29 mouse cellular contexts compared by ENCODE assay signal in the genomic region with DNA sequence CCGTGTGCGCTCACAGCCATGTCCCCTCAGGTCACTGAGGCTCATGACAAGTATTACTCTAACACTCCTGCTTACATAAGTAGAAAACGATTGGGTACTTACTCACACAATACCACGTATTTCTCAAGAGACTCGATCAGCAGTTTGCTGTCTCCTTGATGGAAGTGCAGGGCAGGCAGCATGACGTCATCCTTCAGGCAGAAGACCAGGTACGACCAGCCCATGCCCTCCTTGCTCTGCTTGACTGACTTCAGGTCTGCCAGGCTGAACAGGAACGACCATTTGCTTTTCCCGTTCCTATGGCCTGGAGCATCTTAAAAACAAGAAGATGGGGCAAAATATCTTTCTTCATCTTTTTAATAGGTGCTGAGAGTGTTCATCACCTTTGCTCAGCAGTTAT. TPM values are rescaled to one million over a fixed set of nuclear protein-coding genes. Genes with fewer than 3 reads are reported as not detected.
"Had no signal": no experiment of that assay in that cellular context is flagged by ENCODE, and none has a peak within 500 bp of the region (broad histone marks: within the 10 kb centered on the region; RNA-seq: fewer than 3 reads in every experiment).

No protein-coding gene starts in this region.

- DNase-seq: gastrocnemius, postnatal 14 days; gastrocnemius, postnatal 36 days; heart, adult 18-20 months; heart, postnatal 14 days; heart, postnatal 36 days; kidney, adult 11 months; kidney, adult 2 months; kidney, adult 9 months; kidney, postnatal 14 days; kidney, postnatal 36 days; left cerebral cortex, postnatal 4 days had no signal

- H3K27ac ChIP-seq: heart, embryonic 13.5 days; heart, embryonic 15.5 days; hindbrain, embryonic 13.5 days; hindbrain, embryonic 15.5 days; hindbrain, postnatal 0 days; kidney, embryonic 15.5 days; kidney, postnatal 0 days; limb, embryonic 13.5 days; limb, embryonic 15.5 days; liver, embryonic 12.5 days; liver, embryonic 14.5 days had no signal

- H3K27me3 ChIP-seq: heart, embryonic 13.5 days; heart, embryonic 15.5 days; hindbrain, embryonic 13.5 days; hindbrain, embryonic 15.5 days; kidney, embryonic 15.5 days; limb, embryonic 13.5 days; limb, embryonic 15.5 days; liver, embryonic 12.5 days had no signal

- H3K9ac ChIP-seq: heart, embryonic 13.5 days; heart, embryonic 15.5 days; hindbrain, embryonic 13.5 days; hindbrain, embryonic 15.5 days; kidney, embryonic 15.5 days; limb, embryonic 13.5 days; limb, embryonic 15.5 days; liver, embryonic 12.5 days; liver, embryonic 14.5 days had no signal

- H3K4me1 ChIP-seq: heart, embryonic 15.5 days; hindbrain, embryonic 13.5 days; hindbrain, embryonic 15.5 days; kidney, embryonic 15.5 days; limb, embryonic 13.5 days; limb, embryonic 15.5 days; liver, embryonic 12.5 days had no signal

- H3K9me3 ChIP-seq: heart, embryonic 13.5 days; heart, embryonic 15.5 days; hindbrain, embryonic 13.5 days; hindbrain, embryonic 15.5 days; kidney, embryonic 15.5 days; limb, embryonic 13.5 days; limb, embryonic 15.5 days; liver, embryonic 12.5 days had no signal

- H3K4me3 ChIP-seq: heart, embryonic 13.5 days; heart, embryonic 15.5 days; hindbrain, embryonic 13.5 days; hindbrain, embryonic 15.5 days; kidney, embryonic 15.5 days; limb, embryonic 13.5 days; limb, embryonic 15.5 days; liver, embryonic 12.5 days had no signal

- H3K4me2 ChIP-seq: heart, embryonic 11.5 days; heart, embryonic 13.5 days; heart, embryonic 15.5 days; hindbrain, embryonic 13.5 days; hindbrain, embryonic 15.5 days; kidney, embryonic 15.5 days; limb, embryonic 13.5 days; limb, embryonic 15.5 days; liver, embryonic 12.5 days had no signal

- ATAC-seq: hindbrain, postnatal 0 days; intestine, embryonic 16.5 days; liver, embryonic 12.5 days had no signal

RNA-seq across cellular contexts. Expression of a gene that starts 44.2 kb away (rescaled TPM):
- total RNA-seq: gastrocnemius, postnatal 14 days; gastrocnemius, postnatal 36 days; heart, adult 18-20 months; heart, adult 8-10 months; heart, postnatal 14 days; heart, postnatal 36 days; hematopoietic stem cell, adult 5-6 weeks; liver, adult 2 months had no signal
- polyA plus RNA-seq: heart, embryonic 11.5 days; heart, embryonic 13.5 days; heart, embryonic 15.5 days; intestine, embryonic 14.5 days; intestine, embryonic 16.5 days; kidney, adult 2 months; kidney, embryonic 15.5 days; kidney, postnatal 0 days; large intestine, adult 2 months; liver, adult 2 months; liver, embryonic 12.5 days; liver, embryonic 14.5 days had no signal
